Mouse (Mus musculus) testis, postnatal 10 days (tissue): ENCODE data around the gene Lyst.

Experiments used
- DNase-seq: peaks from one replicate; pipeline ENCODE4 v3.0.0; 2021; ENCODE audit warnings: low spot score

Gene Lyst

DNA sequence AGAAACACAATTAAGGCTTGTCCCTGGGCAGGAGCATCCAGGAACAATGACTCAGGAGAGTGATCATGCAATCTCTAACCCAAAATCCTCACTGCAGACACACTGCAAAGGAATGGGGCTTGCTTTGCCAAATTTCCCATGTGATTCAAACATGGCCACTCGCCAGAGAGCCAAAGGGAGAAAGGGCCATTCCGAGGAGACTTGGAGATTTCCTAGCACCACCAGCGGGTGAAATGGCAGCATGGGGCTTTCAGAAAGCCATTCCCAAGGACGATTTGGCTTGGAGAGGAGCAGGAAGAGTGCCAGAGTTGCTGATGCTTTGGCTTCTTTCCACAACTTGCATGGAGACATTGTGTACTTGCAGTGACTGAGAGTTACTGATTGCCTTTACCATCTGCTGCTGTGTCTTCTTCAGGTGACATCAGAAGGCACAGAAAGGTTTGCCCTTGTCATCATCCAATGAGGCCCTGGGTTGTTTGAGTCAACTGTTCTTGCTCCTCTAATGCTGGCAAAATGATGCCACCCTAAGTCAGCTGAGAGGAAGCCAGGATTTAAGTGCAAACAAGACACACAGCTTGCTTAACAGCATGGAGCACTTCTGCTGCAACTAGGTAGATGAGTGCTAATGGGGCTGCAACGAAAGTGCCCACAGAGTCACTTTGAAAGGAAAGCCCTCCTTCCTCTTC is 16.5 kb upstream of the Lyst start:
- DNase-seq: peak; percentile 79

DNA sequence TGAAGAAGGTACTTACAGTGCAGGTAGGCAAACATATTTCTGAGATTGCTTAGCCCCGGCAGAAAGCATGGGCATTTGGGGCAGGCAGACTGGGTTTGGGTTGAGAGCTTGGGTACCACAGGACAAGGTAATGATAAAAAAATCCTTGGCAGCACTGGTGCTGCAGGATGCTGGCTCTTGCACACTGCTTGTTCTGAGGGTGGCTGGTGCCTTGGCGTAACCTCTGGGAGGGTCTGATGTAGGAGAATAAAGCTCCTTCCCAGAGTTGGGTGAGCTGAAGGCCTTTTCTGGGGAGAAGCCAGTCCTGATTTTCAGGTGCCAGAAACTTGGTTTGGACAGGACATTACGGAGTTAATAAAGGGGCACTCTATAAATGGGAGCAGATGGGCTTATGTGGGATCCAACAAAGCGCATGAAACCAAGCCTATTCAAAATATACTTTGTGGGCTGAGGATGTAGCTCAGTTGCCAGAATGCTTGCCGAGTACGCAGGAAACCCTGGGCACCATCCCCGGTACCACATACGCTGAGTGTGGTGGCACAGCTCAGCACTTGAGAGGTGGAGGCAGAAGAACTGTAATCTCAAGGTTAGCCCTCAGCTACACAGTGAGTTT is 15.8 kb upstream of the Lyst start:
- DNase-seq: no peak

DNA sequence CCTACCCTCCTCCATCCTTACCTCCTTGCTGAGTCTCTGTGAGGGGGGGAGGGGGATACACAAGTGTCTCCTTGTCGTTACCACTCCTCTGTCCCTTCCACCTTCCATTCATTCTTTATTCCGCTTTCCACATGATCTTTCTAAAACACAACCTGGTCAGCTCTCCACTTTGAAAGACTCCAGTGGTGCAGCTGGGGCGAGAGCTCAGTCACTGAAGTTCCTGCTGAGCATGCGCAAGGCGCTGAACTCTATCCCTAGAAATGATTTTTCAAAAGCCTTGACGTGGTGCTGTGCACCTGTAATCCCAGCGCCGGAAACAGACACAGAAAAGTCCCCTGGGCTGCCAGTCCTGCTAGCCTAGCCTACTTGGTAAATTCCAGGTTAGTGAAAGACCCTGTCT is 15.1 kb upstream of the Lyst start:
- DNase-seq: no peak

DNA sequence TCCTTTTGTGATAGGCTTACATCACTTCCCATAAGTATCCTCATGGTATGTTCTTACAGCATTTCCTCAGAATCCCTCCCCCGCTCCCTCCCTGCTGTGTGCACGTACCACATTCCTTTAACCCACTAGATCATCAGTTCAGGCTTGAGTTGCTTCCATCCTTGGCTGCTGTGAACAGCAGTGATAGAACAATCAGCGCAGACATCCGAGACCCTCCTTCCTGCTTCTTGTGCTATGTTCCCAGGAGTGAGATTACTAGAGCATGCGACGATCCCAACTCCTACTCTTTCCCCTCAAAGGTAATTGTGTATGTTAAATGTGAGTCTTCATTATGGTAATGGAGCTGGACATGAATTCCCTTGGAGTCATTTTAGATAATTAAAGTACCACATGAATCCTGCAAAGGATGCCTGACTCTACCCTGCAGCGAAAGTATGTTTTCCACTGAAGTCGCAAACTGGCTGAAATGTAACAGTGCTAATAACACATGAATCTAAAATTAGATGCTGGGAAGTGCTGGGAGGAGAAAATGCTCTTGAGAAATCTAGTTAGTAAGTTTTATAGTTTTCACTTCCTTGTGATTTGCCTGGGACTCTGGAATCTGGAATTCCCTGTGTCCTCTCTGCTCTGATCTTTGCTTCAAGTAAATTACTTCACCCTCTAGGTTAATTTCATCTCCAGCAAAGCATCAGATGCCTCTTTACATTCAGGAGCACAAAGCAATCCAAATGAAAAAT is 13.6 kb upstream of the Lyst start:
- DNase-seq: no peak

DNA sequence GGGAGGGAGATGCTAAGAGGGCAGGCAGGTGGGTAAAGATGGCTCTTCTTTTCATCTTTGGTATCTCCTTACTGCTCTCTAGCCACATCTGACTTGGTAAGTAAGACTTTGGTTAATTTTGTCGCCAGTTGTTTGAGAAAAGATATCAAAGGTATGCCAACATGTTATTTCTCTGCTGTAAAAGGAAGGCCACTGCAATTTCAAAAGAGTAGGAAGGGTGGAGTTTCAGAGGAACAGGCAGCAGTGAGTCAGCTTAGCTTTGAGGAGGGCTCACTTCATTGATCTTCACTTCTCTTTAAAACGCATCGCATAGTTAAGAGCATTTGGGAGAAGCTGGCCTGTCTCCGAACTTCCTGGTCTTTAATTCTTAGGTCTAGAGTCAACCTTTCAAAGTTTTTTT is 8.2 kb upstream of the Lyst start:
- DNase-seq: no peak

DNA sequence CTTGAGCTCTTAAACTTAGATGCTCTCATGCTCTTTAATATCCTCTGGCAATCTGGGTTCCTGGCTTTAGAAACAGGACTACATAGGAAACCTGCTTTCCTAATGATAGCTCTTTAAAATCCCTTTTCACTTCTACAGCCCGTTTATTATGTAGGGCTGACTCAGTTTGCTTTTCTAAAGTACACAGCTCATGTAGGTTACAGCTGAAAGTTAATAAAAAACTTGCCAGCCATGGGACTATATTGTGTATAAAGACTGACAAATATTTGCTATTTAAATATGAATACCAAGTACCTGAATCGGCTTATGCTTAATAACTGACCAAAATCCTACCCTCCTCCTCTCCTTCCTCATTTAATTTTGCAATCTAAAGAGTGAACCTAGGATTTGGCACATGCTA is 6.7 kb upstream of the Lyst start:
- no peak for DNase-seq

DNA sequence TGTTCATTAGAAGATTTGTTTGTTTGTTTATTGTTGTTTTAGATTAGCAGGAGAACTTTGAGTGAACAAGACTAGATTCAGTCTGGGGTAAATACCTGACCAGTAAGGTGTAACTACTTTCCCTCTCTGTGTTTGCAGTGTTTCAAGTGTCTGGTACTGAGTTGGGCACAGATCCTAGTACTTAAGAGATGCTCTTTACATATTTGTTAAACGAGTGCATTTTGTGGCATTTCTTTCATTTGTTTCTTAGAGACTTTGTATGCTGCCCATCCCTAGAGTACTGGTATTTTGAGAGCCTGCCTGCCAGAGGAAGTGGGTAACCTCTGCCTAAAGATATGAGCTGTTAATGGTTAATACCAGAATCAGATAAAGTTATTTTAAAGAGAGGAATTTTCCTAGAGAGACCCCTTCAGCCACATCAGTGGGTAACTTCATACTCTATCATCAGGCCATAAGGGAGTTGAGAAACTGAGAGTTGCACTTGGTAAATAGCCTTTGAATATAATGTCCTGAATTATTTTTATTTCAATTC is 2.5 kb upstream of the Lyst start:
- DNase-seq: no peak

DNA sequence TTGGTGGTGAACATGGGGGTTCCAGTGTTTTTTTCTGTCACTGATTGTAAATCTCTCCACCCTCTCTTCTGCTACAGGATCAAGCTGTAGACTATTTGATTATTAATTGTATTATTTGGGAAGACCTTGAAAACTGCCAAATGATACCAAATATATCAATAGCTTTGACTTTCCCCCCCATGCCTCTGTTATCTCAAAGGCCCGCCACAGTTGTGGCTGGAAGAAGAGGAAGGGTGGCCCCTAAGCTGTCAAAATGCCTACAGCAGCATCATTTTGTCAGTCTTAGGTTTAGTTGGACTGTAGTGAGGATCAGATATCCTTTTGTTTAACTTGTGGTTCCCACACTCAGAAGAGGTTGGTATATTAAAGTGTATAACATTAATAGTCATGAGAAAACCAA is 1.7 kb upstream of the Lyst start:
- no peak for DNase-seq

DNA sequence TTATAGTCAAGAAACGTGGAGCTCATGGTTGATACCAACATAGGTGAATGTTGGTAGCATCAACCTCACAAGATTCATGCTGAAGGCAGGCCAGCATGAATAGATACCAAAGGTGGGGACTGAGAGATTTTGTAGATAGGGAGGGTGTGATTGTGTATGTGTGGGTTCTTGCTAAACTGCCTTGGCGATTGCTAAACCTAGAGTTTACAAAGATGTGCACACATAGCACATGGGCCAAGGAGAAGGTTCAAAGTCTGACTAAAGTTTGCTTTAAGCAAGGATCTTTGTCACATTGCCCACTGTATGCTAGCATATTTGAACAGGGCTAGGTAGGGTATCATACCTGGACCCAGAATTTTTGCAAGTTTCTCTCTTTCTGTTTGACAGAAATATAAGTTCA is 1.2 kb upstream of the Lyst start:
- DNase-seq: no peak

DNA sequence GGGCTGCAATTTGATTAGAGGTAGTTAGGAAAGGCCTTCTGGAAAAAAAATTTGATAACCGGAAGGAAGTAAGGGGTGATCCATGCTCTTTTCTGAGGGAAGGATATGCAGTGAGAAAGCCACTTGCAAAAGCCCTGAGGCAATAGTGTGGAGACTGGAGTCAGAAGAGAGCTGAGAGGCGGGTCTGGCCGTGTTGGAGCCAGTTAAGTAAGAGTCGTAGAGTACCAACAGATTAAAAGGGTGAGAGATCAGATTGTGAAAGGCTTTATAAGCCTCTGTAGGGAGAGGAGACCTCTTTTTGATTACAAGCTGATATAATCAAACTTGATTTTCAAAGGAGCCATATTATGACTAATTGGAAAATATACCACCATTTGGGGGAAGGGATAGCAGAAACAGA is 1.7 kb downstream of the Lyst start:
- no peak for DNase-seq

DNA sequence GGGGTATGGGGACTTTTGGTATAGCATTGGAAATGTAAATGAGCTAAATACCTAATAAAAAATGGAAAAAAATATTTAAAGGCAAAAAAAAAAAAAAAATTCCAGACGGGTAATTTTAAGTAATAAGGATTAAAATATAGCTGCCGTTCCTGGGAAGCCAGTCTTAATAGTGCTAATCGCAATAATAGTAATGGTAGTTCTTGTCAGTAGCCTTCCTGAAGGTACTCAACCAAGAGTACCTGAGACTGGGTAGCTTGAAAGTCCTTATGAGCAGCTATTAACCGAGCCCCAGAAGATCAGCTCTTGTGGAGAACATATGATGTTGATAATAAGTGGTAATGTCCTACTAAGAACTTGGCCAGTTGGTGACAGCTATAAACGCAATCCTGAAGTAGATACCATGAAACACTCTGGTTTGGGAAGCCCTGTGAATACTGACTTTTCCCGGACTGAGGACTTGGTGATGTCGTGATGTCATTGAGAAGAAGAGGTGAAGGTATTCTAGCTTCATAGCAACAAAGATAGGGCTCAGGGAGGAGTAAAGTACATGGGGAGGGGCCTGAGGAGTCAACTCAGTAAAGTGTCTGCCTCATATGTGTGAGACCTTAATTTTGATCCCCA is 6.3 kb downstream of the Lyst start:
- DNase-seq: no peak

DNA sequence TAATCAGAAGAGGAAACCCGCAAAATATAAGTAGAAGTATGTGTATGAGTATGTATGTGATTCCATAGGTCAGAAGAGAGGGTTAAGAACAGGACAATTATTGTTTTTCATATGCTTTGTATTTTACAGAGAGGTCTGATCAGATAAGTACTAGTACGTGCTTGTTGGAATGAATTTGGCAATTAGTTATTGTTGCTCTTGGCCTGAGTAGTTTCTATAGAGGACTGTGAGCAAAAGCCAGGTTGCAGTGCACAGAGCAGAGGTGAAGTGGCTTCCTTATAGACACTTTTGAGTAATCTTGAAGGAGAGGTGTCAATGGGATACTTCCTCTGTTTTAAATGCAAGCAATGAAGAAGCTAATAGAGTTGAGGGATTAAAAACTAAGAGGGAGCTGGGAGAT is 7.7 kb downstream of the Lyst start:
- no peak for DNase-seq

DNA sequence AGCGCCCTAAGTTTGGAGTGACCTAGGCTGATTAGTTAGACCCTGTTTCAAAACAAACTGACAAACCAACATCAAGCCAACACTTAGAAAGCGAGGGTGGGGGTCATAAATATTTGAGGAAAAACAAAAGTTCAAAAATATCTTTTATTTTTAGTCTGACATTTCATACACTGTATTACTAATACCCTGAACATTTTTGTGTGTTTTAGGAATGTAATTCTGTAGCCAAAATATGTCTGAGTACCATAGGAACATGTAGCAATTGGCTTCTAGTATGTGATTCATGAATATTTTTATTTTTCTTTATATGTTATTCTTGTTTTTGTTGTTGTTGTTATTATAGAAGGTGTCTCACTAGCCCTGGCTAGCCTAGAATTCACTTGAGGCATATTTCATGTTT is 11.2 kb downstream of the Lyst start:
- DNase-seq: no peak

DNA sequence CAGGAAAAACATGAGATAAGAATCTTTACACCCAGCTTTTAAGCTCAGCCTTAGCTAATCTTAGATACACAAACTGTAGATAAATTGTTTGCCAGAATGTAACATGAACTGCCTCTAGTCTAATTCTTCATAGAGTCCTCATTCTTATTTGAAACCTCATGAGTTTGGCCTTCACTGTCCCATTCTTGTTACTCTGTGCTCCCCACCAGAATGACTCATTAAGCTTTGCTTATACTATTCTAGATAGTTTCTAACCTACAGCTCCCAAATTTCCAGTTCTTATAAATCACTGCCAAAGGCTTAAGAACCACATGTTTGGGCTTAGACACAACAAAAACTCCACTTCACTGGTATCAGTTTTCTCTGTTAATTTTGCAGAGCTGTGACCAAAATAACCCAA is 16.0 kb downstream of the Lyst start:
- DNase-seq: no peak

DNA sequence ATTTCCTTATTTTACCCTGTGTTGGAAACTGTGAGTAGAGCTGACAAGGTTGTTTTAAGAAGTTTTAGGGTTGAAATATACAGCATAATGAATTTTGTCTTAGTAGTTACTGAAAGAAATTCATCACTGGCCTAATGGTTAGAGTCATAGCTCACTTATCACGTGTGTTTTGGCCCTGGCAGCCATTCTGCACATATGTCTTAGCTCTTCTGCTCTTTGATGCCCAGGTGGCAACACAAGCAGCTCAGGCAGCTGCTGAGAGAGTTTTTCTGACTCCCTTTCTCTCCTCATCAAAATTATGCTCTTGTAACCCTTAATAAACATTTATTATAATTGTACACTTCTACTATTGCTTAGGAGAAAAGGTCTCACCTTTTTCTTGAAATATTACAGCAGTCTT is 18.1 kb downstream of the Lyst start:
- DNase-seq: no peak

DNA sequence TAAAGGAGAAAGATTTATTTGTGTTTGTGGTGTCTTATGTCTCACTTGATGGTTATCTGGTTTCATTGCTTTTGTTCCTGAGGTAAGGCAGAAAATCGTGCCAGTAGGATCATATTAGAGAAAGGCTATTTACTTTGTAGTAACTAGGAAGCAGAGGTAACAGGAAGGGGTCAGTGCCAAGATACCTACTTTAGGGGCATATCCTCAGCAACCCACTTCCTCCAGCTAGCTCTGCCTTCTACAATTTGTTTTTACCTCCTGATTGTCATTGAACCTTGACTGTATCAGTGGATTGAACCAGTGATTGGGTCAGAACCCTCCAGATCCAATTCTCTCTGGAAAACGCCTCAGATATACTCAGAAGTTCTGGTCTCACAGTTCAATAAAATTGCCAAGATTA is 19.5 kb downstream of the Lyst start:
- DNase-seq: no peak

DNA sequence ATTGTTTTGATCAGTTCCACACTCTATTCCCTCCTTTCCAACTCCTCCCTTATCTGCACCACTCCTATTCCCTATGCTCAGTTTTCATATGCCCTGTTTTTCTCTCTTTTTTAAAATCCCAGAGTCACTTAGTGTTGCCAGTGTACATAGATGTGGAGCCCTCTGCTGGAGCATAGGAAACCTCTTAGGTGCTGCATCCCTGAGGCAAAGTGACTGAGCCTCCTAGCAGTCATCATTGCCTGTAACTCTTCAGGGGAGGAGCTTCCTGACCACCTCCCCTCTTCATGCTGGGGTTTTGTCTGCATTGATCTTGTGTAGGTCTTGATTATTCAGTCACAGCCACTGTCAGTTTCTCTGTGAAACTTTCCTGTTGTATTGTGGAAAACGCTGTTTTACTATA is 22.7 kb downstream of the Lyst start:
- DNase-seq: no peak

DNA sequence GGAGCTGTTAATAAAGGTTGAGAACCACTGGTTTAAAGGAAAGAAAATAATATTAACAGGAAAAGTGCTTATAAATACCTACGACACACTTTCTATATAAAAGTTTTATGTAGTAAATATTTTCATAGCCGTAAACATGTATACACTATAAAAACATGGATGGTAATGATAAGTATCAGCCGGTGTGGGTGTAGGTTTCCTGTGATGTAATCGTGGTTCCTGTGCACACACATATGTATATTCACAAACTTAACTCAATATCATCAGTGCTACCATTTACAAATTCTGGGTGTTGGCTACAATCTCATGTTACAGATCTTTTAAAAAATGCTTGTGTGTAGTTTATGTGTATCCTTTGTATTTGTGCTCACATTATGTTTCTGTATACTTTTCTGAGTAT is 24.0 kb downstream of the Lyst start:
- no peak for DNase-seq

DNA sequence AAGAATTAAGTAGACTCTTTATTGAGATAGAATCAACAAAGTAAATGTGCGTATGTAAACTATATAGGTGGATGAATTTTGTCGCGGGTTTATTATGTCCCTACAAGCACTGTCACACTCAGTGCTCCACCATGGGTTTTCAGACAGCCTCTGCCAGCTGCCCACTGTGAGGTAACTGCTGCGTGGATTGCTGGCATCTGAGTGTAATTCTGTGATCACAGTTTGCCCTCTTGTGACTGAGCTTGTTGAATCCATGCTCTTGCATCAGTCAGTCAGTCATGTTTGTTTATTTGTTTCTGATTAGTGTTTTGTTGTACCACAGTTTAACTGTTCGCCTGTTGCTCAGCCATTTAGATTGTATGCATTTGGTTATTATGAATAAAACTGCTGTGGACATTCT is 31.3 kb downstream of the Lyst start:
- no peak for DNase-seq

DNA sequence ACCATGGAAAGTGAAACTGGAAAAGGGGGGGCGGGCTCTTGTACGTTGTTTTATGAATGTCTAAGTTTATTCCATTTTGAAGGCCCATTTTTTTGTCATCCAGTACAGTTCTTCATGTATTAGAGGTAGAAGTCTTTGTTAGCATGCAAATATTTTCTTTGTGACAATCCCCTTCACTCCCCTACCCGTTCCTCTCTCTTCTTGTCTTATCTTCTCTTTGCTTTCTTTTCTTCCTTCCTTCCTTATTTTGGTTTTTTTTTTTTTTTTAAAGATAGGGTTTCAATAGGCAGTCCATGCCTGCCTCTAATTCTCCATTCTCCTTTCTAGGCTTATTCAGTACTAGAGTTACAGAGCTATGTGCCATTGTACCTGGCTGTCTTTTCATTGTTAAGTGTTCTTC is 32.4 kb downstream of the Lyst start:
- DNase-seq: no peak

DNA sequence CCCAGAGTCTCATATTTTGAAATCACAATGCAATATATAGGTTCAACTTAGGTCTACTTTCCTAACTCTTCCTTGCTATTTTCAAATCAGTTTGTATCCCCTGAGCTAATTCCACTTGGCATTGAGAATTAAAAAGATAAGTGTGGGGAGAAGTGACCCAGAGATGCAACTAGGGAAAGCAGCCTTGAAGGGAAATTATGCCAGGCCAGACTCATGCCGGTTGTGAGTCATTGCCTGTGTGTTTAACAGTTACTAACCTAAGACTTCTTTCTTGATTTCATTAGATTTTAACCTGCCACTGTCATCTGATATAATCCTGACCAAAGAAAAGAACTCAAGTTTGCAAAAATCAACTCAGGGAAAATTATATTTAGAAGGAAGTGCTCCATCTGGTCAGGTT is 43.5 kb downstream of the Lyst start:
- DNase-seq: no peak

DNA sequence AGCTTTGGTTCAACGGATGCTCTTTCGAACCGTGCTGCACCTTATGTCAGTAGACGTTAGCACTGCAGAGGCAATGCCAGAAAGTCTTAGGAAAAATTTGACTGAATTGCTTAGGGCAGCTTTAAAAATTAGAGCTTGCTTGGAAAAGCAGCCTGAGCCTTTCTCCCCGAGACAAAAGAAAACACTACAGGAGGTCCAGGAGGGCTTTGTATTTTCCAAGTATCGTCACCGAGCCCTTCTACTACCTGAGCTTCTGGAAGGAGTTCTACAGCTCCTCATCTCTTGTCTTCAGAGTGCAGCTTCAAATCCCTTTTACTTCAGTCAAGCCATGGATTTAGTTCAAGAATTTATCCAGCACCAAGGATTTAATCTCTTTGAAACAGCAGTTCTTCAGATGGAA is 44.5 kb downstream of the Lyst start:
- no peak for DNase-seq

DNA sequence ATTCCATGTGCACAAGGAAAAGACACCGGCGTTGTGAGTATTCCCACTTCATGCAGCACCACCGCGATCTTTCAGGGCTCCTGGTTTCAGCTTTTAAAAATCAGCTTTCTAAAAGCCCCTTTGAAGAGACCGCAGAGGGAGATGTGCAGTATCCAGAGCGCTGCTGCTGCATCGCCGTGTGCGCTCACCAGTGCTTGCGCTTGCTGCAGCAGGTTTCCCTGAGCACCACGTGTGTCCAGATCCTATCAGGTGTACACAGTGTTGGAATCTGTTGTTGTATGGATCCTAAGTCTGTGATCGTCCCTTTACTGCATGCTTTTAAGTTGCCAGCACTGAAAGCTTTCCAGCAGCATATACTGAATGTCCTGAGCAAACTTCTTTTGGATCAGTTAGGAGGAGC is 45.0 kb downstream of the Lyst start:
- DNase-seq: no peak
